Mouse (Mus musculus): ENCODE measurements around the gene Oosp1. TPM values are rescaled to one million over a fixed set of nuclear protein-coding genes. Genes with fewer than 3 reads are reported as not detected.

Gene Oosp1
- total and polyA plus RNA-seq, 3 experiments: not detected

GRCm38 (mm10) chr19:11724275-11724674 is 33.3 kb upstream of the Oosp1 start:
- Histone ChIP-seq H3K79me2 (ENCODE audit: control insufficient read depth, insufficient read depth, low read length, poor library complexity) (no peaks in the 10 kb centered on the region), H3K9me3 (replicated peaks; ENCODE audit: insufficient read depth, low read length) (no peaks in the 10 kb centered on the region), H3K27me3 (ENCODE audit: control insufficient read depth in 1 of 2, insufficient read depth in 2 of 2, low read length in 2 of 2) (no peaks in the 10 kb centered on the region; a peak in 2 of 4 replicates), H3K4me1 (ENCODE audit: control insufficient read depth in 1 of 2, insufficient read depth in 2 of 2, low read length in 2 of 2) (peaks cover 6 to 10% of the 10 kb centered on the region in 2 experiments; a peak in 2 of 4 replicates), H3K36me3 (ENCODE audit: control insufficient read depth in 1 of 2, insufficient read depth in 2 of 2, low read length in 2 of 2) (peaks cover 0 to 6% of the 10 kb centered on the region in 2 experiments; a peak in 1 of 4 replicates), H3K9ac (ENCODE audit: control insufficient read depth, low read depth, low read length, poor library complexity, severe bottlenecking) (no peak overlapping the region), H3K27ac (ENCODE audit: control insufficient read depth, low read depth, low read length) (no peak overlapping the region), H3K4me3 (ENCODE audit: control insufficient read depth in 1 of 2, insufficient read depth in 1 of 2, low read depth in 2 of 2, low read length in 2 of 2) (no peak overlapping the region)
- no peak for DNase-seq (ENCODE audit: low read depth, low spot score)
- no peak for TF ChIP-seq E2F4 (IDR thresholded peaks at IDR 0.05; ENCODE audit: borderline replicate concordance, low read depth, low read length)
- TF ChIP-seq NRF1 (IDR thresholded peaks at IDR 0.05; ENCODE audit: insufficient read depth, low read depth, low read length, poor library complexity, severe bottlenecking): no peak
- no peak for TF ChIP-seq CTCF (IDR thresholded peaks at IDR 0.05 in 2 of 3, conservative IDR thresholded peaks at IDR 0.05 in 1 of 3; ENCODE audit: control insufficient read depth in 1 of 3, insufficient read depth in 1 of 3, low read depth in 2 of 3, low read length in 3 of 3, poor library complexity in 1 of 3, severe bottlenecking in 1 of 3)
- no peak for TF ChIP-seq JUND (IDR thresholded peaks at IDR 0.05; ENCODE audit: low read depth, low read length)
- no peak for TF ChIP-seq POLR2AphosphoS2 (IDR thresholded peaks at IDR 0.05; ENCODE audit: low read length)
- no peak for TF ChIP-seq HCFC1 (IDR thresholded peaks at IDR 0.05; ENCODE audit: low read depth, low read length)
- TF ChIP-seq UBTF (IDR thresholded peaks at IDR 0.05; ENCODE audit: borderline replicate concordance, insufficient read depth, low read depth, low read length): no peak
- TF ChIP-seq ETS1 (IDR thresholded peaks at IDR 0.05; ENCODE audit: low read depth, low read length): no peak
- TF ChIP-seq ZC3H11A (IDR thresholded peaks at IDR 0.05; ENCODE audit: low read depth, low read length): no peak
- TF ChIP-seq SIN3A (IDR thresholded peaks at IDR 0.05; ENCODE audit: low read length): no peak
- TF ChIP-seq GATA1 (IDR thresholded peaks at IDR 0.05; ENCODE audit: low read depth, low read length): no peak
- TF ChIP-seq USF1 (IDR thresholded peaks at IDR 0.05; ENCODE audit: low read depth, low read length): no peak
- no peak for TF ChIP-seq USF2 (IDR thresholded peaks at IDR 0.05; ENCODE audit: borderline replicate concordance in 1 of 2, insufficient read depth in 1 of 2, low read depth in 1 of 2, low read length in 2 of 2)
- TF ChIP-seq MYC (IDR thresholded peaks at IDR 0.05; ENCODE audit: low read depth, low read length): no peak
- TF ChIP-seq POLR2AphosphoS5 (IDR thresholded peaks at IDR 0.05; ENCODE audit: borderline replicate concordance, low read depth, low read length): no peak
- no peak for TF ChIP-seq MAX (IDR thresholded peaks at IDR 0.05; ENCODE audit: low read length)
- no peak for TF ChIP-seq MAZ (IDR thresholded peaks at IDR 0.05; ENCODE audit: low read depth, low read length)
- TF ChIP-seq EP300 (IDR thresholded peaks at IDR 0.05; ENCODE audit: low read depth in 1 of 2, low read length in 2 of 2): no peak

GRCm38 (mm10) chr19:11723870-11724269 is 32.9 kb upstream of the Oosp1 start:
- Histone ChIP-seq H3K36me3 (ENCODE audit: control insufficient read depth in 1 of 2, insufficient read depth in 2 of 2, low read length in 2 of 2) (peaks cover 0 to 6% of the 10 kb centered on the region in 2 experiments; a peak in 1 of 4 replicates), H3K4me1 (ENCODE audit: control insufficient read depth in 1 of 2, insufficient read depth in 2 of 2, low read length in 2 of 2) (peaks cover 6 to 10% of the 10 kb centered on the region in 2 experiments; a peak in 2 of 4 replicates), H3K9me3 (replicated peaks; ENCODE audit: insufficient read depth, low read length) (no peaks in the 10 kb centered on the region), H3K9ac (ENCODE audit: control insufficient read depth, low read depth, low read length, poor library complexity, severe bottlenecking) (no peak overlapping the region), H3K27ac (ENCODE audit: control insufficient read depth, low read depth, low read length) (no peak overlapping the region), H3K4me3 (ENCODE audit: control insufficient read depth in 1 of 2, insufficient read depth in 1 of 2, low read depth in 2 of 2, low read length in 2 of 2) (no peak overlapping the region), H3K27me3 (ENCODE audit: control insufficient read depth in 1 of 2, insufficient read depth in 2 of 2, low read length in 2 of 2) (no peaks in the 10 kb centered on the region; a peak in 2 of 4 replicates), H3K79me2 (ENCODE audit: control insufficient read depth, insufficient read depth, low read length, poor library complexity) (no peaks in the 10 kb centered on the region)
- no peak for DNase-seq (ENCODE audit: low read depth, low spot score)
- no peak for TF ChIP-seq ETS1 (IDR thresholded peaks at IDR 0.05; ENCODE audit: low read depth, low read length)
- TF ChIP-seq NELFE (IDR thresholded peaks at IDR 0.05; ENCODE audit: low read depth, low read length): no peak
- no peak for TF ChIP-seq E2F4 (IDR thresholded peaks at IDR 0.05; ENCODE audit: borderline replicate concordance, low read depth, low read length)
- no peak for TF ChIP-seq ZMIZ1 (IDR thresholded peaks at IDR 0.05; ENCODE audit: low read depth, low read length)
- no peak for TF ChIP-seq SMC3 (IDR thresholded peaks at IDR 0.05; ENCODE audit: low read depth, low read length)
- TF ChIP-seq GABPA (IDR thresholded peaks at IDR 0.05; ENCODE audit: low read depth, low read length): no peak
- no peak for TF ChIP-seq CTCF (IDR thresholded peaks at IDR 0.05 in 2 of 3, conservative IDR thresholded peaks at IDR 0.05 in 1 of 3; ENCODE audit: control insufficient read depth in 1 of 3, insufficient read depth in 1 of 3, low read depth in 2 of 3, low read length in 3 of 3, poor library complexity in 1 of 3, severe bottlenecking in 1 of 3)
